Mouse (Mus musculus) kidney, postnatal 0 days (tissue): ENCODE measurements around the gene Gm4064. TPM values are rescaled to one million over a fixed set of nuclear protein-coding genes. Genes with fewer than 3 reads are reported as not detected.
"Not testable (repeated sequence)": the region's sequence is repeated elsewhere in the genome, so short reads cannot be mapped to it uniquely, and the experiment has no call there.

Experiments used
- ATAC-seq: fragments of 200-750 bp; cut with Nextera tagmentation; replicated peaks from 2 replicates; pipeline ENCODE4 v1.8.0; 2017; ENCODE audit warnings: low read depth, moderate number of reproducible peaks, moderate TSS enrichment, moderate library complexity; ENCODE audit not compliant: low FRiP score
- DNase-seq: peaks from one replicate; pipeline ENCODE4 v3.0.0-alpha.2; 2016; ENCODE audit warnings: low spot score
- H3K27ac ChIP-seq: fragments of 300-500 bp; sonication (generic); 2 replicates; pipeline ENCODE4 v1.5.1; 2014; ENCODE audit warnings: mild to moderate bottlenecking
- H3K27me3 ChIP-seq: fragments of 300-500 bp; sonication (generic); 2 replicates; pipeline ENCODE4 v1.6.1; 2014; ENCODE audit warnings: low read length, mixed read lengths; ENCODE audit not compliant: insufficient read depth
- H3K36me3 ChIP-seq: fragments of 300-500 bp; sonication (generic); 2 replicates; pipeline ENCODE4 v1.6.1; 2014; ENCODE audit warnings: low read length, mixed read lengths; ENCODE audit not compliant: insufficient read depth
- H3K4me1 ChIP-seq: fragments of 300-500 bp; sonication (generic); replicated peaks from 2 replicates; pipeline ENCODE4 v1.6.1; 2014; ENCODE audit warnings: antibody characterized with exemption, low read length, mixed read lengths; ENCODE audit not compliant: insufficient read depth
- H3K4me2 ChIP-seq: fragments of 300-500 bp; sonication (generic); 2 replicates; pipeline ENCODE4 v1.6.1; 2014; ENCODE audit warnings: mild to moderate bottlenecking, low read length, moderate library complexity, mixed read lengths
- H3K4me3 ChIP-seq: fragments of 300-500 bp; sonication (generic); replicated peaks from 2 replicates; pipeline ENCODE4 v1.5.1; 2014; ENCODE audit warnings: low read depth, low read length
- H3K9ac ChIP-seq: fragments of 300-500 bp; sonication (generic); 2 replicates; pipeline ENCODE4 v1.6.1; 2014; ENCODE audit warnings: low read depth, low read length
- H3K9me3 ChIP-seq: fragments of 300-500 bp; sonication (generic); replicated peaks from 2 replicates; pipeline ENCODE4 v1.6.1; 2016; ENCODE audit warnings: low read length, inconsistent platforms, mixed read lengths
- WGBS: fragments of 180-500 bp; shearing (Covaris S2); extraction: QIAGEN DNeasy Blood & Tissue Kit; methylation state at CpG from one replicate; pipeline ENCODE4 v1.1.7; 2014; 5-methylcytosine and 5-hydroxymethylcytosine counted together
- polyA plus RNA-seq: library from polyadenylated mRNA; unstranded; fragments of >200 nt; fragmentation: Nextera tagmentation; extraction: Ambion mirVana; gene quantifications from 2 replicates; pipeline ENCODE4 v1.2.1, GENCODE M21; 2015

The Gm4064 gene
- not detected in 2 replicates for polyA plus RNA-seq

GRCm38 (mm10) chrY:2796105-2796504 lies at the start of gene Gm4064:
Gene Gm4064, minus strand, starts transcription at chrY:2796205.
- H3K27me3 ChIP-seq, H3K9me3 ChIP-seq, H3K4me2 ChIP-seq, H3K27ac ChIP-seq, H3K4me3 ChIP-seq, H3K9ac ChIP-seq, DNase-seq, ATAC-seq, H3K36me3 ChIP-seq, H3K4me1 ChIP-seq: not testable (repeated sequence)
- no CpG with 5 or more reads among the region's 8 CpGs for WGBS

DNA sequence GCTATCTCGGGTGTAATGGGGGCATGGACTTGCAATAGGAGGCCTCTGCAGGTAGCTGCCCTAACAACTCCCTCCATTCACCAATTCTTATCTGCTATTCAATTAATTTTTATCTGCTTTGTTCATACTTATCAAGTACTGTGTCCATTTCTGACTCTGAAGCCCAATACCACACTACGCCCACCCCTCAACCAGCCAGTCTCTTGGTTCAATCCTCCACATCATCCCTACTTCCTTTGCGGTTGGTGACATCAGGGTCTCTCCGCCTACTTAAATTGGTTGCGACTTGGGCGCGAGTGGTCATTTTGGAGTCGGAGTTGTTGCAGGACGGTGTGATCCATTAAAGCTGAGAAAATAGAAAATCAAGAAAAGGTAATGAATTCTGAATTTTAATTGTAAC lies 34.4 kb upstream of the Gm4064 start, which contains the start of the genes Rbmy and Gm10256:
Gene Rbmy, plus strand, starts transcription at position 301 of the 400 bp plus-strand sequence.
Gene Gm10256, plus strand, starts transcription at position 320 of the 400 bp plus-strand sequence.
- not testable (repeated sequence) for H3K9me3 ChIP-seq, DNase-seq

More for the DNA sequence above, 34.4 kb upstream of the Gm4064 start, which contains the start of the genes Rbmy and Gm10256:
- not testable (repeated sequence) for H3K9ac ChIP-seq, H3K27ac ChIP-seq, H3K4me2 ChIP-seq, H3K4me1 ChIP-seq, H3K36me3 ChIP-seq, ATAC-seq, H3K27me3 ChIP-seq, H3K4me3 ChIP-seq
- WGBS, result no CpG with 5 or more reads among the region's 9 CpGs

Other genes starting within 250 kb of the Gm4064 start
- not detected in 2 replicates for gene H2al2c, start 197.1 kb downstream of the Gm4064 start, polyA plus RNA-seq
- not detected in 2 replicates for gene Sry, start 132.5 kb downstream of the Gm4064 start, polyA plus RNA-seq
- not detected in 2 replicates for gene H2al2b, start 75.5 kb downstream of the Gm4064 start, polyA plus RNA-seq
- gene Rbmy, start 34.5 kb upstream of the Gm4064 start, polyA plus RNA-seq, result not detected in 2 replicates
- gene Gm10256, start 34.5 kb upstream of the Gm4064 start, polyA plus RNA-seq, result 0.34 TPM in 1 of 2 replicates, not detected in the other
- not detected in 2 replicates for gene Gm10352, start 104.8 kb upstream of the Gm4064 start, polyA plus RNA-seq
- not detected in 2 replicates for gene Gm29289, start 136.4 kb upstream of the Gm4064 start, polyA plus RNA-seq